ENCODE assay signal across 8 mouse cellular contexts in the genomic region with DNA sequence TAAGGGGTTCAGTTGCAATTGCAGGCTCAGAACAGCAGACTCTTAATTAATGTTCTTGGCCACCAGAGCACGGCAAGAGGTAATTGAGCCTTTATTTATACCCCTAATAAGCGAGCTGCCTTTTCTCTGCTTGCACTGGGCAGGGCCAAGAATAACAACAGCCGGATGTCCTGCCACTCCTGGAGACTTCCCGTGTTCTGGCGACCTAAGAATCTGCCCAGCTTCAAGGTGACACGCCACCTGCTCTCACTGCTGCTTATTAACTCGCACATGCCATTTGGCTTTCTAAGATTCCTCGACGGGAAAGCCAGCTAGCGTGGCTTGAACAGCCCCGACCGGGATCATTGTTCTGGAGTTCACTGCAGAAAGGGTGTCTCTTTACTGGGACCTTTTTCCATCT. TPM values are rescaled to one million over a fixed set of nuclear protein-coding genes. Genes with fewer than 3 reads are reported as not detected.
DNase-seq lines count a peak whose midpoint lies in the region; ATAC-seq and TF ChIP-seq lines count a peak whose summit lies in the region.

No protein-coding gene starts in this region.

- peak overlapping the region; percentile 30 for H3K4me3 ChIP-seq in megakaryocyte, embryonic 14.5 days (replicated peaks)
- no peak overlapping the region for H3K4me3 ChIP-seq in heart, embryonic 15.5 days
- no peak overlapping the region for H3K4me3 ChIP-seq in stomach, postnatal 0 days (ENCODE audit: low read depth, low read length)
- no peak overlapping the region for H3K4me3 ChIP-seq in hindbrain, postnatal 0 days (ENCODE audit: low read length)

- 28% methylated on average over 12 of the region's 12 CpGs for whole genome bisulfite sequencing in heart, embryonic 15.5 days
- 20% methylated on average over 12 of the region's 12 CpGs for WGBS in stomach, postnatal 0 days
- 13% methylated on average over 12 of the region's 12 CpGs for WGBS in hindbrain, postnatal 0 days

- no peaks in the 10 kb centered on the region for H3K9me3 ChIP-seq in megakaryocyte, embryonic 14.5 days
- H3K9me3 ChIP-seq in heart, embryonic 15.5 days (replicated peaks) = no peaks in the 10 kb centered on the region
- H3K9me3 ChIP-seq in stomach, postnatal 0 days (ENCODE audit: control insufficient read depth, low read length) = no peaks in the 10 kb centered on the region
- no peaks in the 10 kb centered on the region for H3K9me3 ChIP-seq in hindbrain, postnatal 0 days (ENCODE audit: low read length)

- no peak for TF ChIP-seq EP300 in stomach, postnatal 0 days (optimal IDR thresholded peaks at IDR 0.05)

- H3K27me3 ChIP-seq in megakaryocyte, embryonic 14.5 days (replicated peaks) = peaks cover 2% of the 10 kb centered on the region
- no peaks in the 10 kb centered on the region for H3K27me3 ChIP-seq in heart, embryonic 15.5 days
- H3K27me3 ChIP-seq in stomach, postnatal 0 days (ENCODE audit: control insufficient read depth, insufficient read depth, low read length) = no peaks in the 10 kb centered on the region
- H3K27me3 ChIP-seq in hindbrain, postnatal 0 days (ENCODE audit: insufficient read depth, low read length) = no peaks in the 10 kb centered on the region

- H3K27ac ChIP-seq in heart, embryonic 15.5 days = peak overlapping the region; percentile 37; the same call in 1 of the 2 replicates
- H3K27ac ChIP-seq in stomach, postnatal 0 days (replicated peaks) = no peak overlapping the region
- no peak overlapping the region; the same call in 1 of the 2 replicates for H3K27ac ChIP-seq in hindbrain, postnatal 0 days

- no peak for TF ChIP-seq CTCF in stomach, postnatal 0 days (IDR thresholded peaks at IDR 0.05; ENCODE audit: low read depth)
- no peak for TF ChIP-seq CTCF in hindbrain, postnatal 0 days (IDR thresholded peaks at IDR 0.05; ENCODE audit: low read depth)

- DNase-seq in kidney, postnatal 4 days = peak; percentile 57 to 70
- no peak for DNase-seq in stomach, postnatal 0 days (ENCODE audit: low spot score)
- no peak for DNase-seq in cerebellum, postnatal 25 days
- DNase-seq in thymus, postnatal 25 days = no peak
- DNase-seq in hindbrain, postnatal 0 days (ENCODE audit: low spot score) = no peak

- H3K4me2 ChIP-seq in heart, embryonic 15.5 days = peak overlapping the region; percentile 21
- no peak overlapping the region for H3K4me2 ChIP-seq in stomach, postnatal 0 days (replicated peaks; ENCODE audit: low read depth)
- no peak overlapping the region for H3K4me2 ChIP-seq in hindbrain, postnatal 0 days (ENCODE audit: low read depth, low read length)

- H3K4me1 ChIP-seq in megakaryocyte, embryonic 14.5 days = peaks cover 38% of the 10 kb centered on the region
- peaks cover 6% of the 10 kb centered on the region; the same call in 1 of the 2 replicates for H3K4me1 ChIP-seq in heart, embryonic 15.5 days (replicated peaks)
- no peaks in the 10 kb centered on the region for H3K4me1 ChIP-seq in stomach, postnatal 0 days (replicated peaks; ENCODE audit: control insufficient read depth, insufficient read depth)
- no peaks in the 10 kb centered on the region for H3K4me1 ChIP-seq in hindbrain, postnatal 0 days (ENCODE audit: insufficient read depth, low read length)

- H3K9ac ChIP-seq in heart, embryonic 15.5 days = no peak overlapping the region
- H3K9ac ChIP-seq in stomach, postnatal 0 days (ENCODE audit: low read length) = no peak overlapping the region
- no peak overlapping the region for H3K9ac ChIP-seq in hindbrain, postnatal 0 days (replicated peaks; ENCODE audit: low read length)

- no peaks in the 10 kb centered on the region for H3K36me3 ChIP-seq in megakaryocyte, embryonic 14.5 days (replicated peaks; ENCODE audit: low read length)
- no peaks in the 10 kb centered on the region for H3K36me3 ChIP-seq in heart, embryonic 15.5 days
- H3K36me3 ChIP-seq in stomach, postnatal 0 days (ENCODE audit: control insufficient read depth, insufficient read depth, low read length) = no peaks in the 10 kb centered on the region
- no peaks in the 10 kb centered on the region for H3K36me3 ChIP-seq in hindbrain, postnatal 0 days (ENCODE audit: insufficient read depth, low read length)

- ATAC-seq in megakaryocyte, adult 5-6 weeks (ENCODE audit: poor library complexity, severe bottlenecking) = no peak
- ATAC-seq in heart, embryonic 15.5 days (replicated peaks; ENCODE audit: insufficient number of reproducible peaks, insufficient read depth, low FRiP score, low read depth) = peak; percentile 49; the same call in 1 of the 2 replicates
- peak; percentile 35; the same call in 1 of the 2 replicates for ATAC-seq in stomach, postnatal 0 days (ENCODE audit: low FRiP score, low TSS enrichment)
- no peak for ATAC-seq in hindbrain, postnatal 0 days

RNA-seq across cellular contexts. Expression of gene Fnbp1l, which starts 15.7 kb away (rescaled TPM):
- polyA plus RNA-seq in megakaryocyte, embryonic 14.5 days (2012; ENCODE audit: insufficient read depth, low replicate concordance) = 0.22 TPM in 1 of 2 replicates, not detected in the other
- 2.5 and 3.4 TPM in 2 replicates for total RNA-seq in megakaryocyte, adult 5-6 weeks (2015)
- 4.5 and 6.3 TPM in 2 replicates for total RNA-seq in megakaryocyte, adult 5-6 weeks (2017)
- 24.1 and 25.5 TPM in 2 replicates for polyA plus RNA-seq in heart, embryonic 15.5 days (2015; fragmentation: Nextera tagmentation; extraction: Ambion mirVana)
- 20.0 and 20.8 TPM in 2 replicates for polyA plus RNA-seq in stomach, postnatal 0 days (2015; fragmentation: Nextera tagmentation; extraction: Ambion mirVana)
- total RNA-seq in hindbrain, postnatal 0 days (2014; rRNA removed) = 73.0 and 92.9 TPM in 2 replicates
- polyA plus RNA-seq in hindbrain, postnatal 0 days (2015; fragmentation: Nextera tagmentation; extraction: Ambion mirVana) = 136 and 146 TPM in 2 replicates

Comparison
In these comparisons a context has a peak if more than half of its experiments do, and no peak if none do; other contexts are left out.
1. ATAC-seq: peak in heart, embryonic 15.5 days (single experiment) and stomach, postnatal 0 days (single experiment); none in megakaryocyte, adult 5-6 weeks (single experiment) and hindbrain, postnatal 0 days (single experiment).
2. DNase-seq: peak in kidney, postnatal 4 days (2 of 2); none in stomach, postnatal 0 days (single experiment), cerebellum, postnatal 25 days (0 of 2), thymus, postnatal 25 days (single experiment) and hindbrain, postnatal 0 days (single experiment).
3. RNA of gene Fnbp1l, which starts 15.7 kb away (polyA plus RNA-seq): 136 to 146 TPM in hindbrain, postnatal 0 days, 24.1 to 25.5 TPM in heart, embryonic 15.5 days and 20.0 to 20.8 TPM in stomach, postnatal 0 days; 0.22 TPM in megakaryocyte, embryonic 14.5 days; every median in the first group is over 10 times any median in the second.